Mouse (Mus musculus): ENCODE results near the gene Shisal2a. TPM values are rescaled to one million over a fixed set of nuclear protein-coding genes. Genes with fewer than 3 reads are reported as not detected.

Shisal2a gene
- polyA plus RNA-seq, 1 experiment: not detected

- Histone ChIP-seq H3K4me3 (ENCODE audit: insufficient read depth, low read length) (no peak overlapping the region), H3K27ac (ENCODE audit: insufficient read depth, low read length) (no peak overlapping the region), H3K4me1 (ENCODE audit: control insufficient read depth, insufficient read depth, low read length) (peaks cover 14% of the 10 kb centered on the region; the same call in 1 of the 2 replicates)
- TF ChIP-seq POLR2A (IDR thresholded peaks at IDR 0.05; ENCODE audit: low read depth, low read length): no peak
- no peak for TF ChIP-seq CTCF (IDR thresholded peaks at IDR 0.05; ENCODE audit: borderline replicate concordance, insufficient read depth, low read length)
Measured at GRCm38 (mm10) chr4:108345826-108346225, 37.3 kb downstream of the Shisal2a start.

DNA sequence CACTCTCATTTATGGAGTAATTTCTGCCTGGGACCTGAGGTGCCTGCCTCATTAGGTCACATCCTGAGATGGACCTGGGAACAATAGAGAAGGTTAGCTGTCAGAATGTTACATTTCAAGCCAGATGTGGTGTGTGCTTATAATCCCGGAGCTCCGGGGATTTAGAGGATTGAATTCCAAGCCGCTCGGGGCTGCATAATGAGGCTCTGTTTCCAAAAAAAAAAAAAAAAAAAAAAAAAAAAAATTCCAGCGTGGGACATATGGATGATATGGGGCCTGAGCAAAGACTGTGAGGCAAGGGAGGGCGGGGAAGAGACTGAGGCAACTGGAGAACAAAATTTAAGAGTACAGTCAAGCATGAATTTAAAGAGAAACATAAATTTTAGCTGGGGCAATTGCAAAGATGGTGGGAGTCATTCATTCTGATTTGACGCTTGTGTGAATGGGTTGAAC, 38.5 kb downstream of the Shisal2a start:
- Histone ChIP-seq H3K27ac (ENCODE audit: insufficient read depth, low read length) (no peak overlapping the region), H3K4me1 (ENCODE audit: control insufficient read depth, insufficient read depth, low read length) (peaks cover 11% of the 10 kb centered on the region; the same call in 1 of the 2 replicates), H3K4me3 (ENCODE audit: insufficient read depth, low read length) (no peak overlapping the region)
- no peak for TF ChIP-seq POLR2A (IDR thresholded peaks at IDR 0.05; ENCODE audit: low read depth, low read length)
- no peak for TF ChIP-seq CTCF (IDR thresholded peaks at IDR 0.05; ENCODE audit: borderline replicate concordance, insufficient read depth, low read length)

DNA sequence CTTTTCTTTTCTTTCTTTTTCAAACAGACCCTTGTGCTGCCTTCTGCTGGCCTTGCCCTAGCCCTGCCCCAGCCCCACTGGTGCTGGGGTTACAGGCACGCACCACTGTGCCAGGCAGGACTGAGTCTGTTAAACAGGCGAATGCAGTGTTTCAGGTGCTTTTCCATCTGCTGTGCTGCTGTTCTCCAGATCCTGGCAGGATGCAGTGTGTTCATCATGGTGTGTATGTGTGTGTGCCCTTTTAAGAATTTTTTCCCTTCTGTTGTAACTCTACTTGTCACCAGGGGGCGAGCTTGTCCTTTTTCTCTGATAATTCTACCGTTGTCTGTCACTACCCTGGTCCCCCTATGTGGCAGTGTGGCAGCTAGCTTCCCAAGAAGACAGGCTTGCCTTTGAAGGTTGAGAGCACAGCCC, 43.9 kb downstream of the Shisal2a start:
- Histone ChIP-seq H3K4me1 (ENCODE audit: control insufficient read depth, insufficient read depth, low read length) (no peaks in the 10 kb centered on the region), H3K4me3 (ENCODE audit: insufficient read depth, low read length) (no peak overlapping the region), H3K27ac (ENCODE audit: insufficient read depth, low read length) (no peak overlapping the region)
- TF ChIP-seq CTCF (IDR thresholded peaks at IDR 0.05; ENCODE audit: borderline replicate concordance, insufficient read depth, low read length) (no peak), POLR2A (IDR thresholded peaks at IDR 0.05; ENCODE audit: low read depth, low read length) (no peak)

DNA sequence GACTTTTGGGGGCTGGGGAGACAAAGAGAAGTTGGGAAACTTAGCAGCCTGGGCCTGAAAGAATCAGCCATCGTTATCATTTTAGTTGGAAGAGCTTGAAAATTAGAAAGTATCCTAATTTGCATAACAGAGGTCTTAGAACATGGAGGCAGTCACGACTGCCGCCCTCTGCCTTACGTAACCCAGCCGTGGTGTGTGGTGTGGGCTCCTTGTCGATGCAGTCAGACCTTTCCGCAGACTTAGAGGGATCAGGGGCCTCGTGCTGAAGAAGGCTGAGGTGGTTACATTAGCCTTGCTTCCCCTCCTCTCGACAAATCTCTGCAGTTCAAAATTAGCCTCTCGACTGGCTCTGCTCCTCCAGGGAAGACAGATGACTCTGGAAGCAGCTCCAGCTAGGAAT, 44.3 kb downstream of the Shisal2a start:
- Histone ChIP-seq H3K4me3 (ENCODE audit: insufficient read depth, low read length) (no peak overlapping the region), H3K4me1 (ENCODE audit: control insufficient read depth, insufficient read depth, low read length) (no peaks in the 10 kb centered on the region), H3K27ac (ENCODE audit: insufficient read depth, low read length) (no peak overlapping the region)
- TF ChIP-seq POLR2A (IDR thresholded peaks at IDR 0.05; ENCODE audit: low read depth, low read length) (no peak), CTCF (IDR thresholded peaks at IDR 0.05; ENCODE audit: borderline replicate concordance, insufficient read depth, low read length) (no peak)

DNA sequence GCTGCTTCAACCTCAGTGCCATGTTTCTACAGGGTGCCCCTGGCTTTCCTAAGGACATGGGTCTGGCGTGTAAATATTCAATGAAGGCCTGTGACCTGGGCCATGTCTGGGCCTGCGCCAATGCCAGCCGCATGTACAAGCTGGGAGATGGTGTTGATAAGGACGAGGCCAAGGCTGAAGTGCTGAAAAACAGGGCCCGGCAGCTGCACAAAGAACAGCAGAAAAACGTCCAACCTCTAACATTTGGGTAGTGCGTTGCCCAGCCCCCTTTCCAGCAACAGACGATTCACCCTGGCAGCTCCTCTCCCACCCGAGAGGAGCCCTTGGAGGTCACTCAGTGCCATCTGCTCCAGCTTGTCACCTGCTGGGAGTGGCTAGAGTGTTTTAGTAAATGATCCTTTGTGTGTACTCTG, 44.8 kb downstream of the Shisal2a start:
- no peak overlapping the region for H3K27ac ChIP-seq (ENCODE audit: insufficient read depth, low read length)
- no peaks in the 10 kb centered on the region for H3K4me1 ChIP-seq (ENCODE audit: control insufficient read depth, insufficient read depth, low read length)
- TF ChIP-seq CTCF (IDR thresholded peaks at IDR 0.05; ENCODE audit: borderline replicate concordance, insufficient read depth, low read length): no peak
- no peak for TF ChIP-seq POLR2A (IDR thresholded peaks at IDR 0.05; ENCODE audit: low read depth, low read length)
- H3K4me3 ChIP-seq (ENCODE audit: insufficient read depth, low read length): no peak overlapping the region

GRCm38 (mm10) chr4:108337817-108338216, 45.3 kb downstream of the Shisal2a start:
- TF ChIP-seq POLR2A (IDR thresholded peaks at IDR 0.05; ENCODE audit: low read depth, low read length) (no peak), CTCF (IDR thresholded peaks at IDR 0.05; ENCODE audit: borderline replicate concordance, insufficient read depth, low read length) (no peak)
- no peak overlapping the region for H3K27ac ChIP-seq (ENCODE audit: insufficient read depth, low read length)
- H3K4me1 ChIP-seq (ENCODE audit: control insufficient read depth, insufficient read depth, low read length): no peaks in the 10 kb centered on the region
- H3K4me3 ChIP-seq (ENCODE audit: insufficient read depth, low read length): no peak overlapping the region

DNA sequence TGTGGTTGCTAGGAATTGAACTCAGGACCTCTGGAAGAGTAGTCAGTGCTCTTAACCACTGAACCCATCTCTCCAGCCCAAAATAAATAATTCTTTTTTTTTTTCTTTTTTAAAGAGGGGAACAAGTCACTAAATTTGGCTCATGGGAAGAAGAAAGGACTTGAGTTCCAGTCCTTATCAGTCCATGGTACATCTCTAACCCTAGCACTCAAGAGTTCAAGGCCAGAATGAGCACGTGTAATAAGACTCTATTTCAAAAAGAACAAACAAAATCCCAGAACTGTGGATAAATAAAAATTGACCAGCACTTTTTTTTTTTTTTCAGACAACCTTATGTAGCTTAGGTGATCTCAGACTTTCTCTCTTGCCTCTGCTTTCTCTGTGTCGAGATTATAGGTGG, 46.4 kb downstream of the Shisal2a start:
- H3K4me1 ChIP-seq (ENCODE audit: control insufficient read depth, insufficient read depth, low read length): no peaks in the 10 kb centered on the region
- TF ChIP-seq POLR2A (IDR thresholded peaks at IDR 0.05; ENCODE audit: low read depth, low read length): no peak
- no peak for TF ChIP-seq CTCF (IDR thresholded peaks at IDR 0.05; ENCODE audit: borderline replicate concordance, insufficient read depth, low read length)
- H3K27ac ChIP-seq (ENCODE audit: insufficient read depth, low read length): no peak overlapping the region
- H3K4me3 ChIP-seq (ENCODE audit: insufficient read depth, low read length): no peak overlapping the region

GRCm38 (mm10) chr4:108335413-108335812, 47.7 kb downstream of the Shisal2a start:
- Histone ChIP-seq H3K27ac (ENCODE audit: insufficient read depth, low read length) (no peak overlapping the region), H3K4me1 (ENCODE audit: control insufficient read depth, insufficient read depth, low read length) (no peaks in the 10 kb centered on the region), H3K4me3 (ENCODE audit: insufficient read depth, low read length) (no peak overlapping the region)
- no peak for TF ChIP-seq POLR2A (IDR thresholded peaks at IDR 0.05; ENCODE audit: low read depth, low read length)
- no peak for TF ChIP-seq CTCF (IDR thresholded peaks at IDR 0.05; ENCODE audit: borderline replicate concordance, insufficient read depth, low read length)

DNA sequence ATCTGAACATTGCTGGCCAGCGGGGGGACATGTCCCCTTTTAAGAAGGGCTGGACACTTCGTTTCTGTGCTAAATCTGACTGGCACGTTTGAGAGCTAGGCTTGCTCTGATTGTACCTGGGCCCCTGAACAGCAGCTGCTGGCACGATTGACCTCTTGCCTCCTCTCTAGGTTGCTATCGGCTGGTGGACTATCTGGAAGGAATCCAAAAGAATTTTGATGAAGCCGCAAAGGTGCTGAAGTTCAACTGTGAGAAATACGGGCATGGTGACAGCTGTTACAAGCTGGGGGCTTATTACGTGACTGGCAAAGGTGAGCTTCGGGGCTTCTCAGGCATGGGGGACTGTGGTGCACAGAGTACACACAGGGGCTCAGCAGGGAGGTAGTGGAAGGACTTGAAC, 51.1 kb downstream of the Shisal2a start:
- H3K4me3 ChIP-seq (ENCODE audit: insufficient read depth, low read length): no peak overlapping the region
- H3K27ac ChIP-seq (ENCODE audit: insufficient read depth, low read length): no peak overlapping the region
- TF ChIP-seq CTCF (IDR thresholded peaks at IDR 0.05; ENCODE audit: borderline replicate concordance, insufficient read depth, low read length) (no peak), POLR2A (IDR thresholded peaks at IDR 0.05; ENCODE audit: low read depth, low read length) (no peak)
- 0 out of 2 replicates have a peak, but pooled peaks cover 2% of the 10 kb centered on the region for H3K4me1 ChIP-seq (ENCODE audit: control insufficient read depth, insufficient read depth, low read length)

- 0 out of 2 replicates have a peak, but pooled peaks cover 2% of the 10 kb centered on the region for H3K4me1 ChIP-seq (ENCODE audit: control insufficient read depth, insufficient read depth, low read length)
- TF ChIP-seq POLR2A (IDR thresholded peaks at IDR 0.05; ENCODE audit: low read depth, low read length): no peak
- TF ChIP-seq CTCF (IDR thresholded peaks at IDR 0.05; ENCODE audit: borderline replicate concordance, insufficient read depth, low read length): no peak
- no peak overlapping the region for H3K4me3 ChIP-seq (ENCODE audit: insufficient read depth, low read length)
- H3K27ac ChIP-seq (ENCODE audit: insufficient read depth, low read length): no peak overlapping the region
Measured at GRCm38 (mm10) chr4:108329840-108330239, 53.3 kb downstream of the Shisal2a start.
